Mouse (Mus musculus): Measurements from ENCODE around the gene Supt6.

GRCm38 (mm10) chr11:78183884-78184514, 61.8 kb downstream of the Supt6 start:
- no peak for TF ChIP-seq POLR2A (IDR thresholded peaks at IDR 0.05; ENCODE audit: borderline replicate concordance, control insufficient read depth, low read depth, low read length)
- no peak for TF ChIP-seq CTCF (IDR thresholded peaks at IDR 0.05; ENCODE audit: control insufficient read depth, insufficient read depth, low read length)
